Mouse (Mus musculus): ENCODE results near the gene Ube2r2.

Ube2r2 gene

GRCm38 (mm10) chr4:41189809-41190208, 54.3 kb downstream of the Ube2r2 start:
- no peak for DNase-seq

DNA sequence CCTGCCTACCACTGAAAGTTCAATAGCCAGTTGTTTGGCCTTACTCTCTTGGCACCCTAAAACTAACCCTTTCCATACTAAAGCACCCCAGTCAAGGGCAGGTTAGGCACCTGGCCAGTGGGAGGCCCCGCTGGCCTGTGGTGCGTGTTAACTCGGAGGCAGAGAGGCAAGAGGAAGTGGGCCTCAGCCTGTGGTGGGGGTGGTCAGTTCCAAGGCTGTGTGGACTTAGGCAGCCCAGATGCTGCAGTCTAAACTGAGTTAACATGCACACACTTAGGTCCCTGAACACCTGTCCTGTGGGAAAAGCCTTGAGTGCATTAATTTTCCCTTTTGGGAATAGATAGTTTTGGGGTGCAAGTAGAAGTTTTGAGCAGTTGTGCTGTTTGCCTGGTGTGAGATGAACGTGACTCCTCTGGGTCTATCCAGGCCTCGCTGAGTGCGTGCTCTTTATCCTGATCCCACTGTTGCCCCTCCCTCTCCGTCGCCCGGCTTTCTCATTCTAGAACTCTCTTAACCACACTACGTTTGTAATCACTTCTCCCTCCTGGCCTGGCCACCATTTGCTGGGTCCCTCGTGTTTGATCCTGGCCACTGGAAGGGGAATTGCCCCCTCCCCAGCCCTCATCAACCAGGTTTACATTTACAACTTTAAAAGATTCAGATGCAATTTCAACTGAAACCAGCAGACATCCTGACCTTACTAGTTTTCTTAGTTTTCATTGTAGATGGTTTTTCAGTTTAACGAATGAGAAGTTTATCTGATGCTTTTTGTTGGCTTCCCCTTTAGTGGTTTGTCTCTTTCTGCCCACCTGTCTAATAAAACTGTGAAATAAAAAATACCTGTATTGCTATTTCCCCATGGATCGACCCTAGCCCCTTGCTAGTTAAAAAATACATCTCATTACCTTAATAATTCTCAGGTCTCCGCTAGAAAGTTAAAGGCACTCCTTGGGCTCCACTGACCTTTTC, 57.3 kb downstream of the Ube2r2 start:
- DNase-seq, result no peak

DNA sequence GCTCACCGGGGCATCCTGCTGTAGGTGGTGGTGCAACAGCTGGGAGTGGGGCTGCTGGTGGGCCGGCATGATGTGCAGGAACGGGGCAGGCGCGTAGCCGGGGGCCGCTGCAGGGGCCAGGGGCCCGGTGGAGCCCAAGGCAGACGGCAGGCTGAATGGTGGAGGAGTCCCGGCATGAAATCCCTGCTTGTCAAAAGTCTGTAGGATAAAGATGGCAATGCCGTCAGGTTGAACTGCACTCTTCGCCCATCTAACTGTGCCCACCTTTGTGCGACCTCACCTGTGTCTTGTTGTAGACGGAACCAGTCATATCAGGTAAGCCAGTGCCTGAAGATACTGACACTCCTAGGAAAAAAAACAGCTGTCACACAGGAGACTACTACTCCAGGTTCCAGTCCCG, 59.8 kb downstream of the Ube2r2 start:
- no peak for DNase-seq

GRCm38 (mm10) chr4:41196861-41197610, 61.5 kb downstream of the Ube2r2 start:
- peak; percentile 45 for DNase-seq

DNA sequence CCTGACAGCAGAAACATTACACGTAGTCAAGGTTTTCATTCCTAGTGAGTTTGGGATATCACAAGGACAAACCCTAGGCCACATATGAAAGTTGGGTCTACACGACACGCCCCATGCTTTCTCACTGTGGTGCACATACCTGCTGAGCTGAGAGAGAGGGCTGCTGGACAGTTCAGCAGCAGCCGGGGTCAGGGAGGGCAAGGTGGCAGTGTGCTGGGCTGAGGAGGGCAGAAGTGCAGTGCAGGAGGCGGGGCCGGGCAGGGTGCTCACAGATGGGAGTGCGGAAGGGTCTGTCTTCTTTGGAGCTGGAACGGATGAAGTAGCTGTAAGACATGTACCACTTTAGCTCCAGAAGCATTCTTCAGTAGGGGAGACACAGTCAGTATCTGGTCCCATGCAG, 66.6 kb downstream of the Ube2r2 start:
- no peak for DNase-seq

GRCm38 (mm10) chr4:41205751-41206150, 70.2 kb downstream of the Ube2r2 start:
- DNase-seq, result no peak

- DNase-seq, result no peak
Observed at GRCm38 (mm10) chr4:41208050-41208449, 72.5 kb downstream of the Ube2r2 start.

- no peak for DNase-seq
Observed at GRCm38 (mm10) chr4:41225412-41225811, 89.9 kb downstream of the Ube2r2 start.

DNA sequence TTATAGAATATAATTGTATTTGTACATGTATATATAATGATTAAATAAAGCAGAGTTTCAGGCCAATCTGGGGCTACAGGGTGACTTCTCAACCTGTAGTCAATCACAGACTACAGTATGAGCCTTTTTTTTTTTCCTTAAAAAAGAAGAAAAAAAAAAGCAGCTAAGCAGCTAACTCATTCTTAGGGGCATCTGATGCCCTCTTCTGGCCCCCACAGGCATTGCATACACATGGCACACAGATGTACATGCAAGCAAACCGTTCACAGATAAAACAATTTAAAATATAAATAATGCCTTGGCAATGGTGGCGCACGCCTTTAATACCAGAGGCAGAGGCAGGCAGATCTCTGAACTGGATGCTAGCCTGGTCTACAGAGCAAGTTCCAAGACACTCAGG, 90.8 kb downstream of the Ube2r2 start:
- peak; percentile 71 for DNase-seq

DNA sequence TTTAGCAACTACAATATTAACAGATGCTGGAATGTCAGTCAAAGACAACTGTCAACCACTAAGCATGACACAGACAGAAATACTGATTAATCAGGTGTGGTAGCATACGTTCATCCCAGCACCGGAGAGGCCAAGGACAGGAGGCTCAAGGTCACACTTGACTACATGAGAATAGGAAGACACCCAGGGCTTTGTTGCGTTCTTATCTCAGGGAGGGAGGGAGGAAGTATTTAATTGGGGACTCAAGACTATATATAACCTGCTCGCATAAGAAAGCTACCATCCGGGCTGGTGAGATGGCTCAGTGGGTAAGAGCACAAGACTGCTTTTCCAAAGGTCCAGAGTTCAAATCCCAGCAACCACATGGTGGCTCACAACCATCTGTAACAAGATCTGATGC, 100.1 kb downstream of the Ube2r2 start:
- DNase-seq, result no peak

GRCm38 (mm10) chr4:41240916-41241315, 105.4 kb downstream of the Ube2r2 start:
- DNase-seq, result no peak

Measured in kidney, postnatal 10 days (tissue).